18 mouse cellular contexts compared by ENCODE assay signal in the genomic region with DNA sequence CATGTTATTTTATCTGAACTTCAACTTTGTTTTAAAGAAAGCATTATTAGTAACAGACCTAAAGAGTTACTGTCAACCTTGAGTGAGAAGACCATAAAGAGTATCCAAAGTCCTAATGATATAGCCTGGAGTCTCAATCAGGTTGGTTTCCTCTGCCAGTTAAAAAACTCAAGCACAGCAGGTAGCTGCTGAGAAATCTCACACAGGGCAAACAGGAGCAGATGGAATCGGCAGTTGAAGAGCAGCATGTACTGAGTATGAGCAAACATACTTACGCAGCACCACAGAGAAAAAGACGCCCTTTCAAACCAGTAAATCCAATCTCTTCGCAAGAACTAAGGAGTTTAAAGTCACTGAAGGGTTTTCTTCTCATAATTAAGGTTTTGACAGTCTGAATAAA.
"Had no signal": no experiment of that assay in that cellular context is flagged by ENCODE, and none has a peak within 500 bp of the region (broad histone marks: within the 10 kb centered on the region; RNA-seq: fewer than 3 reads in every experiment).

No protein-coding gene starts in this region.

- H3K36me3 ChIP-seq: midbrain, embryonic 10.5 days; neural tube, embryonic 13.5 days had no signal

- H3K27ac ChIP-seq: kidney, postnatal 0 days; left cerebral cortex, adult 2 months; liver, embryonic 13.5 days; midbrain, embryonic 10.5 days; midbrain, embryonic 13.5 days; neural tube, embryonic 13.5 days had no signal

- ATAC-seq: midbrain, embryonic 13.5 days; midbrain, embryonic 16.5 days had no signal

- H3K4me3 ChIP-seq: layer of hippocampus, adult 2 months; left cerebral cortex, adult 2 months; liver, embryonic 13.5 days; megakaryocyte, embryonic 14.5 days; midbrain, embryonic 10.5 days; midbrain, embryonic 13.5 days; myocyte; neural tube, embryonic 13.5 days had no signal

- H3K4me2 ChIP-seq: liver, embryonic 13.5 days; lung, embryonic 14.5 days; midbrain, embryonic 13.5 days; neural tube, embryonic 13.5 days had no signal

- DNase-seq: kidney, postnatal 25 days; layer of hippocampus, adult 9-11 months; liver, embryonic 13.5 days; lung, embryonic 14.5 days; lung, postnatal 10 days; lung, postnatal 36 days; thymus, adult 2 months; thymus, postnatal 14 days; thymus, postnatal 4 days had no signal

- H3K27me3 ChIP-seq: liver, embryonic 13.5 days; megakaryocyte, embryonic 14.5 days; midbrain, embryonic 13.5 days; neural tube, embryonic 13.5 days had no signal

- H3K9ac ChIP-seq: liver, embryonic 13.5 days; lung, embryonic 14.5 days; midbrain, embryonic 13.5 days; neural tube, embryonic 13.5 days had no signal

- H3K9me3 ChIP-seq: liver, embryonic 13.5 days; megakaryocyte, embryonic 14.5 days; midbrain, embryonic 10.5 days; midbrain, embryonic 13.5 days; neural tube, embryonic 13.5 days had no signal
